Mouse (Mus musculus) ES-E14 (cell line): ENCODE results near the gene Lmbr1l.

ENCODE experiments used
- HCFC1 ChIP-seq: IDR thresholded peaks from 2 replicates; pipeline ENCODE4 v1.6.1; 2012; ENCODE audit warnings: low read length, inconsistent platforms, borderline replicate concordance; ENCODE audit not compliant: insufficient read depth
- MAFK ChIP-seq: IDR thresholded peaks from 2 replicates; pipeline ENCODE4 v1.6.1; 2014; ENCODE audit warnings: mild to moderate bottlenecking, low read depth, low read length, inconsistent platforms; ENCODE audit not compliant: insufficient read depth
- ZC3H11A ChIP-seq: IDR thresholded peaks from 2 replicates; pipeline ENCODE4 v1.6.1; 2012; ENCODE audit warnings: low read depth, mild to moderate bottlenecking, inconsistent platforms, low read length, borderline replicate concordance

DNA sequence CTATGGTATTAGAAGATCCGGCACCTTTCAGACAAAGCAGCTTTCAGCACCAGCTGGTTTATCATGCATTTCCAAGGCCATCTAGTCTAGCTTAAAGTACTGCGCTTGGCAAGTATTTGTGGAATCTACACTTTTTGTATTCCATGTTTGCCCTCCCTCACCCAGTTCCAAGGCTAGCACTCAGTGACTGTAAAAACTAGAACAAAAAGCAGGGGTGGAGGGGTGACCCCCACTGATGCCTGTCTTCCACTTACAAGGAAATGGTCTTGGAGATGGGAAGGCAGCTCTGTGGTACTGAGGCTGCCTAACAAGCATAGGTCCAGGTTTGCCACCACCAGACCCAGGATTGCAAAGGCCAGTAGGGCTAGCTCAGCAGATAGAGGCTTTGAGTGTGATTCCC is 15.4 kb downstream of the Lmbr1l start:
- TF ChIP-seq MAFK, result no peak
- TF ChIP-seq ZC3H11A, result no peak
- TF ChIP-seq HCFC1, result no peak
